Mouse (Mus musculus): Measurements from ENCODE around the gene Megf11. TPM values are rescaled to one million over a fixed set of nuclear protein-coding genes. Genes with fewer than 3 reads are reported as not detected.

The Megf11 gene
- polyA plus RNA-seq, 1 experiment from 2014 or later = 0.11 TPM

DNA sequence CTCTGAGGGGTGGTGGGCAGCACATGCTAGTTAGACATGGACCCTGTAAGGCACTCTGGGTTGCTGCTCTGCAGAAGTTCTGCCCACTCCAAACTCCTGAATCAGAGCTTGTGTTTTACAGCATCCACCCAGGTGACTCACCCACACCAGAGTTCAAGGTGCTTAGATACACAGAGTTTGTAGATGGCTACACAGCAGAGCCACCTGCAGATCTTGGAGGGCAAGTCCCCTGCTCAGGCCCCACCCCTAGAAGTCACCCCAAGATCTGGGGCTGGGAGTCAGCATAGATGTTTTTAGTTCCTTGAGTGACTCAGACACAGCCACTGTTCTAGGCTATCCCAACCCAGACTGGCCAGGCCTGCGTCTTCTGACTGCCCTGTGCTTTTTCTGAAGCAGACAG is 217.5 kb downstream of the Megf11 start:
- no peaks in the 10 kb centered on the region for H3K36me3 ChIP-seq (replicated peaks; ENCODE audit: insufficient read depth, low read length)
- H3K9me3 ChIP-seq (ENCODE audit: low read length) = no peaks in the 10 kb centered on the region
- no peak overlapping the region for H3K27ac ChIP-seq (ENCODE audit: low read depth)
- no peak for TF ChIP-seq EP300 (IDR thresholded peaks at IDR 0.05; ENCODE audit: low read depth)
- no peak for TF ChIP-seq CTCF (IDR thresholded peaks at IDR 0.05; ENCODE audit: low read depth)
- H3K27me3 ChIP-seq (ENCODE audit: insufficient read depth, low read length) = no peaks in the 10 kb centered on the region
- no peak overlapping the region for H3K4me3 ChIP-seq (ENCODE audit: low read depth, low read length)
- DNase-seq (no peak), ATAC-seq (no peak)
- no peaks in the 10 kb centered on the region for H3K4me1 ChIP-seq (ENCODE audit: insufficient read depth)
- no peak overlapping the region for H3K9ac ChIP-seq (replicated peaks)
- WGBS (ENCODE audit: insufficient replicate concordance) = 73% methylated on average over 1 of the region's 1 CpGs
- H3K4me2 ChIP-seq (ENCODE audit: low read depth, low read length) = no peak overlapping the region

GRCm38 (mm10) chr9:64604217-64604711 is 218.8 kb downstream of the Megf11 start:
- H3K4me2 ChIP-seq (ENCODE audit: low read depth, low read length) = no peak overlapping the region
- H3K4me3 ChIP-seq (ENCODE audit: low read depth, low read length) = no peak overlapping the region
- TF ChIP-seq CTCF (IDR thresholded peaks at IDR 0.05; ENCODE audit: low read depth) (no peak), EP300 (IDR thresholded peaks at IDR 0.05; ENCODE audit: low read depth) (no peak)
- no peaks in the 10 kb centered on the region for H3K4me1 ChIP-seq (ENCODE audit: insufficient read depth)
- ATAC-seq = no peak
- no peaks in the 10 kb centered on the region for H3K27me3 ChIP-seq (ENCODE audit: insufficient read depth, low read length)
- no peaks in the 10 kb centered on the region for H3K36me3 ChIP-seq (replicated peaks; ENCODE audit: insufficient read depth, low read length)
- WGBS (ENCODE audit: insufficient replicate concordance) = 75% methylated on average over 7 of the region's 7 CpGs
- DNase-seq = no peak
- no peak overlapping the region for H3K9ac ChIP-seq (replicated peaks)
- no peak overlapping the region for H3K27ac ChIP-seq (ENCODE audit: low read depth)
- H3K9me3 ChIP-seq (ENCODE audit: low read length) = no peaks in the 10 kb centered on the region

DNA sequence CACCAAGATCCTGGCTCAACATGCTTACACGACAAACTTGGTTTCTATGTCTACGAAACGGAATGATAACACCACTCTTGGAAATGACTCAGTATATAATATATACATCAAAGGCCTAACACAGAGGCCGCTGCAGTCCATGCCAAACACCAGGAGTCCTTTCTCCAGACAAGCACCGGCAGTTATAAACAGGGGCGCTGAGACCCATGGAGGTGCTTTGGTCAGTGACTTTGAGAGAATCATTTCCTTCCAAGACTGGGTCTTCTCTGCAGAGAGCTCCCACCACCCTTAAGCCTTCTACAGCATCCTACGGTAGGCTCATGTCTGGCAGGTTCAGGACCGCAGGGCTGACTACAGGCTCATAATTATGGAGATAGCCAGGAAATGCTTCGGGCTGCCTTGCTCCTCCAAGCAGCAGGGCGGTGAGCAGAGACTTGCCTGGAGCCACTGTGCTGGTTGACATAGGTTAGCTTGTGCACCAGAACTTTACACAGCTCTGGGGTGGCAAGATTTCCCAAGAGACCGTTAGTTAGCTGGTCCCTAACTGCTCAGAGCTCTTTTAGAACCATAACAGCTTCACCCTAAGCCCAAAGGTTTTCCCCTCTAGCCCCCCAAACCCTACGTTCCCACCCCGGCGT is 219.8 kb downstream of the Megf11 start:
- no peaks in the 10 kb centered on the region for H3K36me3 ChIP-seq (replicated peaks; ENCODE audit: insufficient read depth, low read length)
- no peaks in the 10 kb centered on the region for H3K4me1 ChIP-seq (ENCODE audit: insufficient read depth)
- 84% methylated on average over 14 of the region's 14 CpGs for WGBS (ENCODE audit: insufficient replicate concordance)
- H3K27ac ChIP-seq (ENCODE audit: low read depth) = no peak overlapping the region
- no peak overlapping the region for H3K4me2 ChIP-seq (ENCODE audit: low read depth, low read length)
- H3K4me3 ChIP-seq (ENCODE audit: low read depth, low read length) = no peak overlapping the region
- H3K27me3 ChIP-seq (ENCODE audit: insufficient read depth, low read length) = no peaks in the 10 kb centered on the region
- ATAC-seq = no peak
- no peak for DNase-seq
- no peaks in the 10 kb centered on the region for H3K9me3 ChIP-seq (ENCODE audit: low read length)
- TF ChIP-seq CTCF (IDR thresholded peaks at IDR 0.05; ENCODE audit: low read depth) (no peak), EP300 (IDR thresholded peaks at IDR 0.05; ENCODE audit: low read depth) (no peak)
- H3K9ac ChIP-seq (replicated peaks) = no peak overlapping the region

- H3K27me3 ChIP-seq (ENCODE audit: insufficient read depth, low read length) = no peaks in the 10 kb centered on the region
- no peak overlapping the region for H3K4me2 ChIP-seq (ENCODE audit: low read depth, low read length)
- no peak overlapping the region for H3K9ac ChIP-seq (replicated peaks)
- WGBS (ENCODE audit: insufficient replicate concordance) = 67% methylated on average over 13 of the region's 13 CpGs
- ATAC-seq = no peak
- H3K27ac ChIP-seq (ENCODE audit: low read depth) = no peak overlapping the region
- no peaks in the 10 kb centered on the region for H3K9me3 ChIP-seq (ENCODE audit: low read length)
- no peaks in the 10 kb centered on the region for H3K4me1 ChIP-seq (ENCODE audit: insufficient read depth)
- no peak for DNase-seq
- no peak overlapping the region for H3K4me3 ChIP-seq (ENCODE audit: low read depth, low read length)
- TF ChIP-seq EP300 (IDR thresholded peaks at IDR 0.05; ENCODE audit: low read depth) (no peak), CTCF (IDR thresholded peaks at IDR 0.05; ENCODE audit: low read depth) (no peak)
- no peaks in the 10 kb centered on the region for H3K36me3 ChIP-seq (replicated peaks; ENCODE audit: insufficient read depth, low read length)
These were observed 220.4 kb downstream of the Megf11 start for GRCm38 (mm10) chr9:64605735-64606349.

- WGBS (ENCODE audit: insufficient replicate concordance) = 77% methylated on average over 1 of the region's 1 CpGs
- TF ChIP-seq EP300 (IDR thresholded peaks at IDR 0.05; ENCODE audit: low read depth) = no peak
- TF ChIP-seq CTCF (IDR thresholded peaks at IDR 0.05; ENCODE audit: low read depth) = no peak
- Histone ChIP-seq H3K36me3 (replicated peaks; ENCODE audit: insufficient read depth, low read length) (no peaks in the 10 kb centered on the region), H3K9me3 (ENCODE audit: low read length) (no peaks in the 10 kb centered on the region), H3K9ac (replicated peaks) (no peak overlapping the region), H3K27ac (ENCODE audit: low read depth) (no peak overlapping the region), H3K27me3 (ENCODE audit: insufficient read depth, low read length) (no peaks in the 10 kb centered on the region), H3K4me2 (ENCODE audit: low read depth, low read length) (no peak overlapping the region), H3K4me1 (ENCODE audit: insufficient read depth) (no peaks in the 10 kb centered on the region), H3K4me3 (ENCODE audit: low read depth, low read length) (no peak overlapping the region)
- ATAC-seq (no peak), DNase-seq (no peak)
These were observed 221.6 kb downstream of the Megf11 start for GRCm38 (mm10) chr9:64607049-64607448.

GRCm38 (mm10) chr9:64609546-64609945 is 224.1 kb downstream of the Megf11 start:
- Histone ChIP-seq H3K4me2 (ENCODE audit: low read depth, low read length) (no peak overlapping the region), H3K36me3 (replicated peaks; ENCODE audit: insufficient read depth, low read length) (no peaks in the 10 kb centered on the region), H3K4me3 (ENCODE audit: low read depth, low read length) (no peak overlapping the region), H3K27me3 (ENCODE audit: insufficient read depth, low read length) (no peaks in the 10 kb centered on the region), H3K9me3 (ENCODE audit: low read length) (no peaks in the 10 kb centered on the region), H3K4me1 (ENCODE audit: insufficient read depth) (no peaks in the 10 kb centered on the region), H3K9ac (replicated peaks) (no peak overlapping the region), H3K27ac (ENCODE audit: low read depth) (no peak overlapping the region)
- ATAC-seq = no peak
- 64% methylated on average over 3 of the region's 3 CpGs for WGBS (ENCODE audit: insufficient replicate concordance)
- DNase-seq = no peak
- TF ChIP-seq CTCF (IDR thresholded peaks at IDR 0.05; ENCODE audit: low read depth) = no peak
- TF ChIP-seq EP300 (IDR thresholded peaks at IDR 0.05; ENCODE audit: low read depth) = no peak
